Mouse (Mus musculus) left cerebral cortex, postnatal 14 days (tissue): ENCODE measurements around the gene Mfsd4b1. TPM values are rescaled to one million over a fixed set of nuclear protein-coding genes. Genes with fewer than 3 reads are reported as not detected.

Experiments
- DNase-seq, 2 experiments: peaks; one replicate each; pipeline ENCODE4 v3.0.0; 2021 to 2022; ENCODE audit warnings: low spot score in 2 of 2, mixed read lengths in 1 of 2
- intact Hi-C: fragments of 180-260 bp; cut with DNase I; formaldehyde crosslinking; loops from one replicate; pipeline ENCODE4 v1.15.1; 2025
- long read RNA-seq, 2 experiments: library from polyadenylated mRNA; stranded (forward); transcript quantifications; one replicate each; pipeline ENCODE4 v2.0.0; 2021
- total RNA-seq, 2 experiments: library from RNA; stranded (reverse); gene quantifications; 2 replicates each; pipeline ENCODE4 v1.2.3; 2021

Gene Mfsd4b1
- under 1 TPM in 1 of 2 experiments, not detected in 1; 0.80 TPM for total RNA-seq
- long read RNA-seq, experiment 1, result 0 reads
- long read RNA-seq, experiment 2, result 0 reads

DNA sequence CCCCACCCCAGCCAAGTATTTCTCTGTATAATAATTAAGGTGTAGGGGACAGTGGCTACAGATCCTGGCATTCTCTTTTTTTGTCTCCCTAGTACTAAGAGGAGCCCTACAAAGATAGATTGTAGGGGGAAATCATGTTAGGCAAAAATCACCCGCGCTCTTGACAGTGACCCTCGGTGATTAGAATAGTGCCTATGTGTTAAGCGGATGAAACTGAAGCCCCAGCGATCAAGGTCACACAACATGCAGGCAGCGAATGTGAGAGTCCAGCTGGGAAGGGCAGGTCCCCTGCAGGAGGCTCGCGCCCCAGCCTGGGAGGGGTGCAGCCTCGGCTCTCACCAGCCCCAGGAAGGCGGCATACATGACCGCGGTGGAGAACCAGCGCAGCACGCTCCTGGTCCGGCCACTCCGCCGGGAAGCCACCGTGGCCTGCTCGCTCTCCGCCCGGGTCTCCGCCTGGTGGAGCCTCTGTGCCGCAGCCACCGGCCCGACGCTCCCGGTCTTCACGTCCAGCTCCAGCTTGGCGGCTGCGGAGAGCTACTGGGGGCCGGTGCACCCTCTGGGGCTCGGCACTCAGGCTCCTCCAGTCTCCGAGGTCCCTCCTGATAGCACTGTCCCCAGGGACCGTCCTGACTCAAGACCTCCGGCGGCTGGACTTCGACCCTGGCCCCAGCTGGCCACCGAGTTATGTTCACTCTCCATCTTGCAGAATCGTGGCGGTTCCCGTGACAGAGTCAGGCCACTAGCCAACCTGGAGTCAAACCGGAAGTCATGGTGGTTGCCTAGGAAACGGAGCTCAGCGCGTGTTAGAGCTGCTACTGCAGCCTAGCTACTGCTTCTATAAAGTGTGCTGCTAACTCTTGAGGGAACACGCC, at the start of gene Mfsd4b1:
Gene Mfsd4b1 (minus strand): TSS at position 715 of the 875 bp plus-strand sequence.
- intact Hi-C loops, result loop anchor here (5.0 kb wide), 1 partner anchor 67 kb away; no protein-coding TSS in a partner anchor
- peak; percentile 90 to 96 for DNase-seq

DNA sequence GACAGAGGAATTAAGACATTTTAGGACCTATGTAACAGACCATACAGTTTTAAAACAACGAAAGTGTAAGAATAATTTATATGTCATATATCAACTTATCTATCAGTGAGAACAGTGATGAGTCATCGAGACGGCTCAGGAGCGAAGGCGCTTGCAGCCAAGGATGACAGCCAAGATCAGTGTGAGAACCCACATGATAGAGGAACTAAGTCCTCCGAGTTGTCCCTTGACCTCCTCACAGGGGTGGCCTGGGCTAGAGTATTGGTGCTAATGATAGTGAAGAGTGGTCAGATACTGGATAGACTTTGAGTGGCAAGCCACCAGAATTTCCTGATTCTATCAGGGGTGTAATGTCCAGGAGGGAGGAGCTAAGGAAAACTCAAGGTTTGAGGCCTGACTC, 48.5 kb upstream of the Mfsd4b1 start:
- DNase-seq, result no peak
- intact Hi-C loops, result no loop called here

DNA sequence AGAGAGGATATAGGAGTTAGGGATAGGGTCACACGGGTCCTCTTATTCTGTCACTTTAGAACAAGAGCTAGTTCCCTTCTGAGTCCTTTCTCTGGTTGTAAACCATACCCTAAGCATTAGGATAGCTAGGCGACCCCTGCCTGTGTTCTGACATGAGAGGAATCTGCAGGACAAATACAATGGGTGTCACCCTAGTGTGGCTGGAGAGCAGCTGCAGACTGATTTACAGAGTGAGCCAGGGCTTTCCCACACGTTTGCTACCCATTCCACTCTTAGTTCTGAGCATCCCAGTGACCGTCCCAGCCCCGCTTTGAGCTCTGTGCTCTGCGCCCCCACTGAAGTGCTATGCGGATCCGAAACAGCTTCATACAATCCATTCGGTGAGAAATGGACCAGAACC, 45.6 kb upstream of the Mfsd4b1 start:
- intact Hi-C loops, result no loop called here
- DNase-seq, result no peak

DNA sequence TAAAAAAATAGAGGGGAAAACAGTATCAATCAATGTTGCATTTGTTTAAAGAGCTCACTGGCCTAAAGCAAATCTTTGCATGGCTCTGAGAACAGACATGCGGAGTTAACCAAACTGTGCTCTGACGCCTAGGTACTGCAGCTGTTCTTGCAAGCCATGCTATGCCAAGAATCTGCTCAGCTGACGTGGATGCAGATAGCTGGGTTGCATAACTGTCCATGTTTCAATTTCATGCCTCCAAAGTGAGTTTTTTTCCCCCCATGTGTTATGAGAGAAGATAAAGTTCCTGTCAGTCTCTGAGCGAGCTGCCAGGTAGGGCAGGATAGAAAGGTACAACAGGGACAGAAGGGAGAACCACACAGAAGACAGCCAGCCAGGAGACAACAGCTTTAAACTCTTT, 44.2 kb upstream of the Mfsd4b1 start:
- intact Hi-C loops, result no loop called here
- DNase-seq, result peak in 1 of 2 experiments; percentile 49

DNA sequence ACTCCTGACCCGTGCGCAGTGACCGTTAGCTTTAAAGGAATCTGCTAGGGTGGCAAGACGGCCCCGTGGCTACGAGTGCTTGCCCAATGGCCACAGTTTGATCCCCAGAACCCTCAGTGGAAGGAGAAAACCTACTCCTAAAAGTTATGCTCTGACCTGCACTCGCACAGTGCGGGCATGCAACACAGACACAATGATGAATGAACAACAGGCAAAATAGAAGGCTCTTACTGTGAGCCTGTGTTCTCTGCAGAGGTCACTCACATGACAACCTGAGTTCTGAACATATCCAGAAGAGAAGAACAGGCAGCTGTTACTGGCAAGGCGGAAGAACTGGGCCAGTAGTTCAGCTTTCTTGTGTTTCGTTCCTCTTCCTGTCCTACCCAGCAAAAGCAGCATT, 43.5 kb upstream of the Mfsd4b1 start:
- intact Hi-C loops, result no loop called here
- no peak for DNase-seq

DNA sequence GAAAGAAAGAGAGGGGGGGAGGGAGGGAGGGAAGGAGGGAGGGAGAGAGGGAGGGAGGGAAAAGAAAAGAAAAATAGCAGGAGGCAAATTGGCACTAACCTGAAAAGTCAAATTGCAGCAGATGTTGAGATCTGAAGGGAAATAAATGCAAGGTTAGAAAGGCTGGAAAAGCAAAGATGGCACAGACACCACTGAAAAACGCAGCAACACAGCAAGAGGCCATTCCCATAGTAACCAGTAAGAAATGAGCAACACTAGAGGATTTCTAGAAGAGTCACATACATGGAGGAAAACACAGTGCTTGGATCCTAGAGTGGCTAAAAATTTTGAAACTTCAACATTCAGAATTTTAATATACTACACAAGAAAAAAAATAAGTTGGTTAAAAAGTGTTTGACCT, 42.5 kb upstream of the Mfsd4b1 start:
- intact Hi-C loops, result no loop called here

DNA sequence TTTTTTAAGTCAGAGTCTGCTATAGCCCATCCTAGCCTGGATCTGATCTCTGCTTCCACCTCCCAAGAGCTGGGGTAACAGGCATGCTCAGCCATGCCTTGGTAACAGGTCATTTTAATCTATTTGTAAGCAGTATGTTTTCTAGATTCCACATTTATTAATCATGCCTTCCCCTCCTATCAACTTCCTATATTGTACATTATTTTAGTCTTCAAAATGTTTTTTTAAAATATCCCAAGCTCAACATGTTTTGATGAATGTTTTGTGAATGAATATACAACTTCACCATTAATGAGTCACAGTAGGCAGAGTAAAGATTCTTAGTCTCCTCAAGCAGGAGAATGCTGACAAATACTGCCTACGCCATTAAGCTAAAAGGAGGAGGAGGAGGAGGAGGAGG, 42.0 kb upstream of the Mfsd4b1 start:
- no peak for DNase-seq

More for the DNA sequence above, 42.5 kb upstream of the Mfsd4b1 start:
- DNase-seq, result no peak

DNA sequence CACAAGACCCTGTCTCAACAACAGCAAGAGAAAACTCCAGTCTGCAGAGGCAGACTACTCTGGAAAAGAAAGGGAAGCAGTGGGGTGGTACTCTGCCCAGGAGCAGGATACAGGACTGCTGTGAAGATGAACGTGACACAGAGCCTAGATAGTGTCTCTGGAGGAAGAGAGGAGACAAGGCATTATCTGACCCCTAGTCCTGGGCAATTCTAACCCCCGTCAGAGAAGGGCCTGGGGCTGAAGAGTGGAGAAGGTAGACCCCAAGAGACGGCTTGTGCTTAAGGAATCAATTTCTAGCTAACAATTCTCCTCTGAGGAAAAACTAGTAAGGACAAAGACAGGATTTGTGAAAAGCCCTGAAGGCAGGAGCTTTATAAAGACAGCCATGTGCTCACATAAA, 40.3 kb upstream of the Mfsd4b1 start:
- no peak for DNase-seq
- intact Hi-C loops, result no loop called here

More for the DNA sequence above, 42.0 kb upstream of the Mfsd4b1 start:
- intact Hi-C loops, result no loop called here

DNA sequence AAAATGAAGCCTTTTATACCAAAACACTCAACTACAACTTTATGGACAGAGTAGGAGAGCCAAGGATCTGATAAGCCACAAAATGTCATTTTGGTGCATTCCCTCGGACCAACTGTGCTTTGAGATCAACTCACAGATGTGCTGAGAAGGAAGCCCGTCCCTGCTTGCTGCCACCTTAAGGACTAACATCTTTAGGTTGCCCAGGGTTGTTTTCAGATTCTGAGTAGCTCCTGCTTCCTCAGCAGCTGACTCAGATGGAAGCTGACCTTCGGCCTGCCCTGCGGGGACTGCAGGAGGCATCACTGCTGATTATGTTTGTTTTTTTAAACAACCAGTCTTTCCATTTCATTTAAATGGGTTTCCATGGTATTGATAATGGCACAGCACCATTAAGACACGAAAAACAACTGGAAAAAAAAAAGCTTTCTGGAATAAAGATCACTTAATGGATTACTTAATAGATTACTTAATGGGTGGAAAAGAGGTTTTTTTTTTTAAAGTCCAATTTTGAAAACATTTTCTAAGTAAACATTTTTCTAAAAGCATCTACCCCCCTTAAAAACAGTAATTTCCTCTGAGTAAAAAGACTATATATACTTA, 38.3 kb upstream of the Mfsd4b1 start:
- DNase-seq, result no peak
- intact Hi-C loops, result no loop called here

DNA sequence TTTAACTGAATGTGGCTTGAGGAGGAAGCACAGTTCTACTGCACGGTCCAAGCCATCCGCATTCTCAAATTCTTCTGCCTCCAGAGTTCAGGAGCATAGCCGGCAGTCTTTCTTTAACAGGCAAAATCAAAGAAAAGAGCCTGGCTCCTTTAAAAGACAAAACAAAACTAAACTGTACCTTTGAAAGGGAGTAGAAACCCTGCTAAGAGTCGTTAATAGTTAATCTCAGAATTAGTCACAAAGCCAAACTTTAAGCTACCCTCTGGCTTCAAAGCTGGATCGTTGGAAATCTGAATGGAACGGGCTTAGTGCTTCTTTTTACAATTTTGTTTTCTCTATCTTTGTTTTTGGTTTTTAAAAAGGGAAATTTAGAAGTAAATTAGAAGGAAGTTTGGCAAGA, 37.7 kb upstream of the Mfsd4b1 start:
- intact Hi-C loops, result no loop called here
- DNase-seq, result no peak

DNA sequence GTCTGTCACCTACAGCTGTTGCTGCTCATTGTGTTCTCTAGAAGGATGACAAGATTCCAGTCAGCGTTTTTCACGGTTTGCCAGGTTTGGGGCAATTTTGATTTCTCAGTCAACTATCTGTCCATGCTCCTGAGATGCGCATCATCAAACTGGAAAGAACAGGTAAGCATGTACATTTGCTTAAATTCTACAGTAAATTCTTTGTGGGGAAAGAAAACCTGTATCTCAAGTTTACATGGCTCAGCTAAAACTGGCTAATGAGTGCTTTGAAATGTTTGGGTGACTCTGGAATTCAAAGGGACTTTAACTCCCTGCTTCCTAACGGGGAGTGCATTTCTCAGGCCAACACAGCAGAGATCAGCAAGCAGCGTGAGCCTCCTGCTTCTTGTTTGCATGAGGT, 36.9 kb upstream of the Mfsd4b1 start:
- intact Hi-C loops, result no loop called here

DNA sequence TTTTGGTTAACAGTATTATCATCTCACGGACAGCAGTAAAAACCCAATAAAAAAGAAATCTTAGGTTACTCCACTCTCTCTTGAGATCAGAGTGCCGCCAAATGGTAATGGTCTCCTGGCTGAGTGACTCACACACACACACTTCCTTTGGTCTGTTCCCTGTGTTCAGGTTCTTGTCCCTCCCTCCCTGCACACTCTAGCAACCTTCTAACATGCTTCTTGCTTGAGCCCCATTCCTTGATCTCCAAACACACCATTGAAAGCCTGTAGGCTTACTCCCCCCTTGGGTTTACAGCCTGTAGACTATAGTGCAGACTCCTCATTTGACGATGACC, 33.7 kb upstream of the Mfsd4b1 start:
- intact Hi-C loops, result no loop called here
- no peak for DNase-seq

More for the DNA sequence above, 36.9 kb upstream of the Mfsd4b1 start:
- no peak for DNase-seq

DNA sequence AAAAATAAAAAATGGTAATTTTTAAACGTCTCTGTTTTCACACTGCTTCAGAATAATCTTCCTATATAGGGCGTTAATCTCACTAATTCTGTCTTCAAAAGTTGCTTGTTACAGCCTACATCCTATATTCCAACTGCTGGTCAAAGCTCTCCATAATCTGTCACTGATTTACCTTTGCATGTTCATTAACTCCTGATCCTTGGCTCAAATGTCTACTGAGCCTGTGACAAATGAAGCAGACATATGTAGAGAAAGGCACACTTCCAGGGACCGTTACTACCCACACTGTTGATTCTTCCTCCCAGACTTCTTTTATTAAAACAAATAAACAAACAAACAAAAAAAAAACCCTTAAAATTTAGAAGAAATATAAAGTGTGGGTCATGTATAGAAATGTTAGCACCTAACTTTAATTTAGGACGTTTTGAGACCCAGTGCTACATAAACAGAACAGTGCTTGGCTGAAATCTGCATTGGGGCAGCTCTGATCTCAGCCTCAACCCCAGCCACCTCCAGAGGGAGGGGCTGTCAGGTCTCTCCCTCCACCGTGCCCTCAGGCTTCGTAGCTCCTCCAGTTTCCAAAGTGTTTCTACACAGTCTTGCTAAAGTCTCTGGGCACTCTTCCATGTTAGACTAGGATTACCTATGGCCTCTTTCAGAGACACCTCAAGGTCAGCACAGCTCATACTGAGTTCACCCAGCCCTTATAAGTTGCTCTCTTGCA, 33.2 kb upstream of the Mfsd4b1 start:
- intact Hi-C loops, result no loop called here

DNA sequence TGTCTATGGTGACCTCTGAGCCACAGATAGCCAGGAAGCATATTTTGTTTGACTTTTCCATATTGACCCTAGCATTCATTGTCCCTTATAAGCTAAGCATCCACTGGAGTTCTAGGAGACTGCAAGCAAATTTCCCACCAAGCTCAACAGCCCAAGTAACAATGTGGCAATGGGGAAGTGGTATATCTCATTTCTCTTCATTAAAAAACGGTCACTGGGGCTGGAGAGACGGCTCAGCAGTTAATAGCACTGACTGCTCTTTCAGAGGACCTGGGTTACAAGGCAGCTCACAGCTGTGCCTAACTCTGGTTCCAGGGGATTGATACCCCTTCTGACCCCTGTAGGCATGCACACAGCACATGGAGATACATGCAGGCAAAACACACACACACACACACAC, 32.5 kb upstream of the Mfsd4b1 start:
- intact Hi-C loops, result no loop called here
- DNase-seq, result no peak

More for the DNA sequence above, 33.2 kb upstream of the Mfsd4b1 start:
- no peak for DNase-seq

DNA sequence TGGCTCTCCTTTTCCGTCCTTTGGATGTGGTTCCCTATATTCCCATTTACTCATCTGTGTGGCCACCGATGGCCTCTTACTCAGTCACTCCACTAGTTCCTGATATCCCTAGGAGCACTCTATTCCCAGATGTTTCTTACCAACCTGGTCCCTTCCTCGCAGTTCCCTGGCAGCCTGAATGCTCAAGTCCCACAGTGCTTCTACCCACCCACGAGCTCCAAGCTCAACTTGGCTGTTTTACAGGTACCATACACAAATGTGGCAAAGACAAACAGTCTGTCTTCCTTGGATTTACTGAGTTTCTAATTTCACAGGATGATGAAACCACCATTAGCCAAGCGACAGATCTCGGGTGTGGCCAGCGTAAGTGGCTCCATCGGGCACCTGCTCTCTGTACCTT, 29.4 kb upstream of the Mfsd4b1 start:
- no peak for DNase-seq
- intact Hi-C loops, result no loop called here

DNA sequence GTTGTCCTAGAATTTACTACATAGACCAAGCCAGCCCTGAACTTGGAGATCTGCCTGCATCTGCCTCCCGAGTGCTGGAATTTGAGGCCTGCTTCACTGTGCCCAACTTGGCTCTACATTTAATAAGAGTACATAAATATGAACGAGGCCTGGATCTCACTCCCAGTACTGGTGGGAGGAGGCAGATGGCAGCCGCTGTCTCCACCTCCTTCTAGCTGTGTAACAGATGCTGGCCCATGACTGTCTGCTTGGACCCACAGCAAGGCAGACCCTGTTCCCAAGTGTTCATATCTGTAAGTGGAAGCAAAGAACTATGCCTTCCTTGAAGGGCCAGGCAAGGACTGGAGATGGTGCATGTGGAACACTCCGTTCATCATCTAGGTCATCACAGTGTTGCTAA, 28.8 kb upstream of the Mfsd4b1 start:
- intact Hi-C loops, result loop anchor here (1.0 kb wide), 1 partner anchor 158 kb away; no protein-coding TSS in a partner anchor
- peak in 1 of 2 experiments; percentile 33 for DNase-seq

DNA sequence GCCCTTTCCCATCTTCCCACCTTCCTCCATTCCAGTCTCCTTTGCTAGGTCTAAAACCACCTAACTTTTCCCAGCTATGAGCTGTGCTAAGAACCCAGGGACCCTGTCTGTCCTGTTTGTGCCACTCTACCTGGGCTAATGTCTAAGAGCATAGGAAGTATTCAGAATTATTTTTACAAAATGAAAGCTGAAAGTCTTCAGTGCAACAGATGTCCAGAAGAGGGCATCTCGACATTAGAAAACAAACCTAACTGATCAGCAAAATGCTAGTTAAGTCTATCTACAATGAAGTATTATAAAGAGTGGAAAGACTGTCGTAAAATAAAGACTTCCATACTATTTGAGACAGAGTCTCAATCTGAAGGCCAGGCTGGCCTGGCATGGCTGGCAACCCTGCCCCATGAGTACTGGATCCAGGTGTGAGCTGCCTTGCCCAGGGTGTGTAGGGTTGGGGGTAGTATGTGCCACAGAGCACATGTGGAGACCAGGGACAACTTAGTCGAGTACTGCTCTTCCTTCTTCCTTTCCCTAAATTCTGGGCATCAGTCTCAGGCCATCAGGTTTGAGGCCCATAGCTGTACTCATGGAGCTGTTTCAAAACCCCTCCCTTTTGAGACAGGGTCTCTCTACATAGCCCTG, 28.3 kb upstream of the Mfsd4b1 start:
- intact Hi-C loops, result loop anchor here (1.0 kb wide), 1 partner anchor 159 kb away; no protein-coding TSS in a partner anchor
- DNase-seq, result peak; percentile 41 to 42

DNA sequence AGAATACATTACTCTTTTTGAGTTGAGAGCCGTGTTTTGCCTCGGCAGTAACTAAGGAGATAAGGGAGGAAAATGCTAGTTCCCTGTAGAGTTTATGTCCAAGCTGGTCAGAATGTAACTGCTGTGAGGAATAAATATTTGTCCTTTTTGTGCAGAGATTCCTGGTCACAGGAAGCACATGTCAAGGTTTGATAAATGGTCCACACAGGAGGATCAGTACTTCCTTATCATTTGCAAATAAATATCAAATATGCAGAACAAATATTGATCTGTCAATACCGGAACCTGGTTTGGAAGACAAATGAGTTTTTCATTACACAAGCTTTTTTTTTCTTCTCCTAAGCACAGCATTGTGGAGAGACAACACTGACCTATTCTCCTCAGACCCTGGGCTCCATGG, 26.9 kb upstream of the Mfsd4b1 start:
- DNase-seq, result no peak
- intact Hi-C loops, result no loop called here

DNA sequence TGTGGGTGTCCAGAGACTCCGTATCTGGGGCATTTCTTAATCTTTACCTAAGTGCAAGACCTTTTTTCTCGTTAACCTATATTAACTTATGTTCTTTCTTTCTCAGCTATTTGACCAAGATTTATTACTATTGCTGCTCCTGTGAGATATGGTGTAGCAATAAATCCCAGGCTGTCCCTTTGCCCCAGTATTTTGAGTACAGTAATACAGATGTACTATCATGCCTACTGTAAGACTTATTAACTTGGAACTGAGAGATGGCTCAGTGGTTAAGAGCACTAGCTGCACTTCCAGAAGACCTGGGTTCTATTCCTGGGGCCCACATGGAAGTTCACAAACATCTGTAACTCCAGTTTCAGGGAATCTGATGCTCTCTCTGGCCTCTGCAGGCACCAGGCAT, 25.7 kb upstream of the Mfsd4b1 start:
- intact Hi-C loops, result no loop called here
- no peak for DNase-seq

DNA sequence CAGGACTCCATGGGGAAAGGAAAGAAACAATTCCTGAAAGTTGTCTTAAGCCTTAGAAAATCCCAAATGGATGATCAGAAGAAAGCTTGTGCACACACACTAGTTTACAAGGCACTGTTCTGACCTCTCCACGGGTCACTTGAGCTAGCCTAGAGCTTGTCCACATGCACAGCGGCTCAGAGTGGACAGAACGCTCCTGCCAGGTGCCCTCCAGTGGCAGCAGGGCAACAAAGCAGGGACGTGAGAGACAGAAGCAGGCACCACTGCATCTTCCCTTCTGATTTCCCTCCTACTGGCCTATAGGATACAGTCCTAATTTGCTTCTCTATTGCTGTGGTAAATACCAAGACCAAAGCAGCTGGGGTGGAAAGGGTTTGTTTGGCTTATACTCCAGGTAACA, 16.3 kb upstream of the Mfsd4b1 start:
- intact Hi-C loops, result no loop called here
- no peak for DNase-seq
